Mouse (Mus musculus): Measurements from ENCODE around the gene Mknk2. TPM values are rescaled to one million over a fixed set of nuclear protein-coding genes. Genes with fewer than 3 reads are reported as not detected.
A peak's percentile ranks its signal among the peaks of the same experiment; 100 is the strongest.
"Not testable (repeated sequence)": the region's sequence is repeated elsewhere in the genome, so short reads cannot be mapped to it uniquely, and the experiment has no call there.

Mknk2 gene
- polyA plus RNA-seq, 1 experiment from 2014 or later = 122 TPM

GRCm38 (mm10) chr10:80658194-80658840, 19.6 kb downstream of the Mknk2 start:
- 85% methylated on average over 14 of the region's 14 CpGs for WGBS
- Histone ChIP-seq H3K27me3 (no peaks in the 10 kb centered on the region), H3K4me3 (replicated peaks) (no peak overlapping the region), H3K4me2 (no peak overlapping the region), H3K9me3 (no peaks in the 10 kb centered on the region), H3K27ac (0 out of 2 replicates have a peak overlapping the region, but pooled peaks have one; percentile 7), H3K9ac (replicated peaks) (no peak overlapping the region), H3K4me1 (replicated peaks) (peaks cover 41% of the 10 kb centered on the region), H3K36me3 (0 out of 2 replicates have a peak, but pooled peaks cover under 1% of the 10 kb centered on the region)
- no peak for ATAC-seq (ENCODE audit: insufficient number of reproducible peaks, insufficient read depth, low FRiP score, low TSS enrichment, low read depth)

- Histone ChIP-seq H3K27ac (peak within 1 kb of the TSS; percentile 85), H3K4me3 (replicated peaks) (peak within 1 kb of the TSS; percentile 95), H3K27me3 (no peaks in the 10 kb centered on the region), H3K4me1 (replicated peaks) (peaks cover 38% of the 10 kb centered on the region), H3K36me3 (peaks cover 10% of the 10 kb centered on the region), H3K9ac (replicated peaks) (peak within 1 kb of the TSS; percentile 97), H3K4me2 (peak within 1 kb of the TSS; percentile 95), H3K9me3 (no peaks in the 10 kb centered on the region)
- 17% methylated on average over 15 of the region's 15 CpGs for WGBS
- ATAC-seq (ENCODE audit: insufficient number of reproducible peaks, insufficient read depth, low FRiP score, low TSS enrichment, low read depth) = no peak; the same call in 1 of the 2 replicates
These were observed 20.9 kb downstream of the Mknk2 start, which contains the start of gene Btbd2 for GRCm38 (mm10) chr10:80656863-80657623. Gene Btbd2 (minus strand): TSS chr10:80657071.

- under 1% methylated on average over 72 of the region's 72 CpGs for WGBS
- Histone ChIP-seq H3K36me3 (peaks cover 17% of the 10 kb centered on the region), H3K27ac (peak overlapping the region; percentile 85), H3K4me1 (replicated peaks) (peaks cover 38% of the 10 kb centered on the region), H3K27me3 (no peaks in the 10 kb centered on the region), H3K4me3 (replicated peaks) (peak overlapping the region; percentile 95), H3K9ac (replicated peaks) (peak overlapping the region; percentile 97), H3K9me3 (no peaks in the 10 kb centered on the region), H3K4me2 (peak overlapping the region; percentile 95)
- ATAC-seq (ENCODE audit: insufficient number of reproducible peaks, insufficient read depth, low FRiP score, low TSS enrichment, low read depth) = peak; percentile 77
These were observed 21.6 kb downstream of the Mknk2 start for GRCm38 (mm10) chr10:80656130-80656862.

- Histone ChIP-seq H3K36me3 (peaks cover 21% of the 10 kb centered on the region), H3K27me3 (no peaks in the 10 kb centered on the region), H3K9ac (replicated peaks) (peak overlapping the region; percentile 97), H3K9me3 (no peaks in the 10 kb centered on the region), H3K27ac (peak overlapping the region; percentile 85), H3K4me3 (replicated peaks) (peak overlapping the region; percentile 95), H3K4me2 (peak overlapping the region; percentile 95), H3K4me1 (replicated peaks) (peaks cover 38% of the 10 kb centered on the region)
- WGBS = 5% methylated on average over 12 of the region's 12 CpGs
- peak; percentile 67 for ATAC-seq (ENCODE audit: insufficient number of reproducible peaks, insufficient read depth, low FRiP score, low TSS enrichment, low read depth)
These were observed 22.3 kb downstream of the Mknk2 start for GRCm38 (mm10) chr10:80655406-80656129.

- Histone ChIP-seq H3K4me1 (replicated peaks) (peaks cover 38% of the 10 kb centered on the region), H3K36me3 (peaks cover 25% of the 10 kb centered on the region), H3K9ac (replicated peaks) (peak overlapping the region; percentile 97; the same call in 1 of the 2 replicates), H3K9me3 (no peaks in the 10 kb centered on the region), H3K27me3 (no peaks in the 10 kb centered on the region), H3K27ac (no peak overlapping the region), H3K4me2 (peak overlapping the region; percentile 95), H3K4me3 (replicated peaks) (peak overlapping the region; percentile 95)
- ATAC-seq (ENCODE audit: insufficient number of reproducible peaks, insufficient read depth, low FRiP score, low TSS enrichment, low read depth) = no peak
- WGBS = 86% methylated on average over 6 of the region's 6 CpGs
These were observed 23.0 kb downstream of the Mknk2 start for GRCm38 (mm10) chr10:80654866-80655265.

GRCm38 (mm10) chr10:80653156-80653720, 24.7 kb downstream of the Mknk2 start:
- no peak for ATAC-seq (ENCODE audit: insufficient number of reproducible peaks, insufficient read depth, low FRiP score, low TSS enrichment, low read depth)
- 89% methylated on average over 6 of the region's 6 CpGs for WGBS

GRCm38 (mm10) chr10:80650392-80650791, 27.5 kb downstream of the Mknk2 start:
- ATAC-seq (ENCODE audit: insufficient number of reproducible peaks, insufficient read depth, low FRiP score, low TSS enrichment, low read depth) = no peak
- Histone ChIP-seq H3K9ac (replicated peaks) (no peak overlapping the region), H3K36me3 (peaks cover 65% of the 10 kb centered on the region), H3K9me3 (no peaks in the 10 kb centered on the region), H3K4me1 (replicated peaks) (peaks cover 13% of the 10 kb centered on the region), H3K4me3 (replicated peaks) (no peak overlapping the region), H3K4me2 (no peak overlapping the region), H3K27ac (no peak overlapping the region), H3K27me3 (no peaks in the 10 kb centered on the region)
- 89% methylated on average over 10 of the region's 10 CpGs for WGBS

More at GRCm38 (mm10) chr10:80653156-80653720, 24.7 kb downstream of the Mknk2 start:
- no peak overlapping the region for H3K4me3 ChIP-seq (replicated peaks)
- H3K4me2 ChIP-seq = no peak overlapping the region
- H3K4me1 ChIP-seq (replicated peaks) = peaks cover 28% of the 10 kb centered on the region
- no peak overlapping the region for H3K9ac ChIP-seq (replicated peaks)
- H3K27ac ChIP-seq = no peak overlapping the region
- no peaks in the 10 kb centered on the region for H3K9me3 ChIP-seq
- no peaks in the 10 kb centered on the region for H3K27me3 ChIP-seq
- peaks cover 36% of the 10 kb centered on the region for H3K36me3 ChIP-seq

- H3K4me1 ChIP-seq (replicated peaks); H3K27ac ChIP-seq; H3K9ac ChIP-seq (replicated peaks); H3K4me3 ChIP-seq (replicated peaks); H3K27me3 ChIP-seq; H3K4me2 ChIP-seq; H3K9me3 ChIP-seq; ATAC-seq (ENCODE audit: insufficient number of reproducible peaks, insufficient read depth, low FRiP score, low TSS enrichment, low read depth): not testable (repeated sequence)
- 93% methylated on average over 6 of the region's 6 CpGs for WGBS
- peaks cover 69% of the 10 kb centered on the region for H3K36me3 ChIP-seq
These were observed 28.0 kb downstream of the Mknk2 start for GRCm38 (mm10) chr10:80649910-80650309.

- 88% methylated on average over 10 of the region's 10 CpGs for WGBS
- H3K36me3 ChIP-seq = peaks cover 88% of the 10 kb centered on the region
- no peaks in the 10 kb centered on the region for H3K27me3 ChIP-seq
These were observed 31.0 kb downstream of the Mknk2 start for GRCm38 (mm10) chr10:80646936-80647335.

GRCm38 (mm10) chr10:80635345-80635744, 42.6 kb downstream of the Mknk2 start:
- Histone ChIP-seq H3K27ac (no peak overlapping the region), H3K27me3 (no peaks in the 10 kb centered on the region), H3K4me1 (replicated peaks) (no peaks in the 10 kb centered on the region), H3K9ac (replicated peaks) (no peak overlapping the region), H3K4me2 (no peak overlapping the region), H3K36me3 (peaks cover 92% of the 10 kb centered on the region), H3K9me3 (no peaks in the 10 kb centered on the region), H3K4me3 (replicated peaks) (no peak overlapping the region)
- 86% methylated on average over 6 of the region's 6 CpGs for WGBS
- ATAC-seq (ENCODE audit: insufficient number of reproducible peaks, insufficient read depth, low FRiP score, low TSS enrichment, low read depth) = no peak

More at GRCm38 (mm10) chr10:80646936-80647335, 31.0 kb downstream of the Mknk2 start:
- Histone ChIP-seq H3K4me2 (no peak overlapping the region), H3K4me3 (replicated peaks) (no peak overlapping the region), H3K9ac (replicated peaks) (no peak overlapping the region), H3K9me3 (no peaks in the 10 kb centered on the region), H3K4me1 (replicated peaks) (no peaks in the 10 kb centered on the region), H3K27ac (no peak overlapping the region)
- no peak for ATAC-seq (ENCODE audit: insufficient number of reproducible peaks, insufficient read depth, low FRiP score, low TSS enrichment, low read depth)
